Mouse (Mus musculus) gastrocnemius, adult 18-20 months (tissue): ENCODE results near the gene Kcnc1. TPM values are rescaled to one million over a fixed set of nuclear protein-coding genes. Genes with fewer than 3 reads are reported as not detected.

ENCODE experiments used
- DNase-seq: peaks from one replicate; pipeline ENCODE4 v3.0.0; 2021; ENCODE audit warnings: low spot score
- total RNA-seq, 2 experiments: library from RNA; stranded (reverse); gene quantifications; 2 replicates each; pipeline ENCODE4 v1.2.3; 2021

The Kcnc1 gene
- total RNA-seq, 2 experiments from 2014 or later = 59.0 to 67.2 TPM

- no peak for DNase-seq
Observed at GRCm38 (mm10) chr7:46471054-46471737, 74.9 kb downstream of the Kcnc1 start.

DNA sequence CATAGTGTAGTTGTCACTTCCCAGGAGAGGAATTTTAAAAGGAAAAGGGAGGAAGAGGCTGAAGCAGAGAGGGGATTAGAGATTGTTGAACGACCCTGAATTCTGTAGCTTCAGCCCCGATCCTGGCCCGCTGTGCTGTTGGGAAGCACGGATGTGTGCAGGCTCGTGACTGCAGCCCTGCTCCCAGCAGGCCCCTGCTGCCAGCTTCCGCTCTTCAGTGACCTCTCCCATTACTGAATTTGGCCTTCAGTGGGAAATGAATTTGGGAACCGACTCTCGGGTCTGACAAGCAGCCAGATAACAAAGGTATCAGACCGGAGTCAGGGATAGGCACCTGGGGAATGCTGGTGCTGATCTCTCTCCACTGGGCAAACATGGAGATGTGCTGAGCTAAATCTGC is 76.8 kb downstream of the Kcnc1 start:
- DNase-seq = no peak

GRCm38 (mm10) chr7:46475464-46475863 is 79.2 kb downstream of the Kcnc1 start:
- DNase-seq = no peak

DNA sequence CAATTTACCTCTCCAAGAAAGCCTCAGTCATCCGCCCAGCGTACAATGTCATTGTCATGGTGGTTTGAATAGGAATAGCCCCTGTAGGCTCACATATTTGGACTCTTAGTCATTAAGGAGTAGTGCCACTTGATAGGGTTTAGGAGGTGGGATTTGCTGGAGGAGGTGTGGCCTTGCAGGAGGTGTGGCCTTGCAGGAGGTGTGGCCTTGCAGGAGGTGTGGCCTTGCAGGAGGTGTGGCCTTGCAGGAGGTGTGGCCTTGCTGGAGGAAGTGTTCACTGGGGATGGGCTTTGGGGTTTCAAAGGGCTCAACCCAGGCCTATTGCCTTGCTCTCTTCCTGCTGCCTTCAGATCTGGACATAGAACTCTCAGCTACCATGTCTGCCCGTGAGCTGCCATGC is 81.2 kb downstream of the Kcnc1 start:
- no peak for DNase-seq

DNA sequence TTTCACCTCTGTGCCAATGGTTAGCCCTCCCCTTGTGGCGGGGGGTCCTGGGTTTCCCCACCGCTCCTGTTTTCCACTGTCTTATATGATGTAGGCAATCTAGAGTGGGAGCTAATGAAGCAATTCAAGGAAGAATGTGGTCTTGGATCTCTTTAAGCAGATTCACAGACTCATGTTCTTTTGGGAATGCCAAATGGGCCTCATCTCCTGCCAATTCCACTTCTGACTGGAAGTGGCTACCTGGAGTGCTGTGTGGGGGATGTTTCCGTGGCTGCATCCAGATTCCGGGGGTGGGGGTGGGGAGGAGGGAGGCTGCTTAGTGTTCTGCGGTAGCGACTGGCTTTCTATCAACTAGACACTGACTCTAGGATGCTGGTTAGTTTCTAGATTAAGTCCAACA is 83.5 kb downstream of the Kcnc1 start:
- DNase-seq = no peak

- DNase-seq = peak; percentile 70
Observed at GRCm38 (mm10) chr7:46482099-46482531, 85.8 kb downstream of the Kcnc1 start.

DNA sequence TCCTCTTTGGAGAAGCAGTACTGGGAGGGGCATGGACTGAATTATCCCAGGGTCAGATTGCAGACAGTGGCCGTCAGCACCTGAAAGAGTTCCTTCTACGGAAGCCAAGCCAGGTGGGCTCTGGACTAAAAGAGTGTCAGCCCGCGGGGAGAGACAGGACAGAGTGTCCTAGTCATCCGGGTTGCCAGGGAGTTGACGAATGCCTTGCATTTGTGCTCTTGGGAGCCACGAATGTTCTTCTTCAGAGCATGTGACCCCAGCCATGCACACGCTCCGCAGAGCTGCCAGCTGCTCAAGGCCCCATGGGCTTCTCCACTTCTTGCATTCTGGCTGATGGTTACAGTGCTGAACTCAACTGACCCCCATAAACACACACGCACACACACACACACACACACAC is 86.8 kb downstream of the Kcnc1 start:
- DNase-seq = peak; percentile 56

DNA sequence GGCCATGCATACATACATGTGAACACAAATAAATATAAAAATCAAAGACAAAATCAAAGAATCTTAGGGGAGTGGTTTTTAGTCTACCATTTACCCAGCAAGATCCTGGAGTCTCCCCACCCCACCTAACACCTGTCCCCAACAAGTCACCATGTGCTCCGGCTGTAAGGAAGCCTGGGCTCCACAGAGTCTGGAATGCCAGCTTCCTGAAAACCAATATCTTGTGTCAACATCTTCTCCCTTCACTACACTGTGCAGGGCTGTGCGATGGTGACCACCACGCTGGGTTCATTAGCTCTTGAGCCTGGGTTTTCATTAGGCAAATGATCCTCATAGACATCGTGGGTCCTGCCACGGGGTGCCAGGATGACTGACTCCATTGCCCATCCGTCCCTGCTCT is 87.9 kb downstream of the Kcnc1 start:
- no peak for DNase-seq

DNA sequence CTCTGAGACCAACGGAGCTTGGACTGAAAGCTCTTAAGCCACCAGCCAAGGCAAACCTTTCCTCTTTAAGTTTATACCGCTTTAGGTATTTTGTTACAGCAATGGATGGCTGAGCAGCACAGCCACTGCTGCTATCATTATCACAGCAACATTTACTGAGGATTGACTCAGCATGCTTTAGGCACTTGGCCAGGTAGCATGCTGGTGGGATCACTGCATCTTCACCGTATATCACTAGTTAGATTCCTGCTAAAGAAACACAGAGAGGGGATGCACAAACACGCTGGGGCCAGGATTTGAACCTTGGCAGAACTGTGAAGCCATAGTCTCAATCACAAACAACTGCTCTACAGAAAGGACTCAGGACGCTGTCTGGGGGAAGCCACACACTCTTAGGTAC is 90.5 kb downstream of the Kcnc1 start:
- no peak for DNase-seq

DNA sequence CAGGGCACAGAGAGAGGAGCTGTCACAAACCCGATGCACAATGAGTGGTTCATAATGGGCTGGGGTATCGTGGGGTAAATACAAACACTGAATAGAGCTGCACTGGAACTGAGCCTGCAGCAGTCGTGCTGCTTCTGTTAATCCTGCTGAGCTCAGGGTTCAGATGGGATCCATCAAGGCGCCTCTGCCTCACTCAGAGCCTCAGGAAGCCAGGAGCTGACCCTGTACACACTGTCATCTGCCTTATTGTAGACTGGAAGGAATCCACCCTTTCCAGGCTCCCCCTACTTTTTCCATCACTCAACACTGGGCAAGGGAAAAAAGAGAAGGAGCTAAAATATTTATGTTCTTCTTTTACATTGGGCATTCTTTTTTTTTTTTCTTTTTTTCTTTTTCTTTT is 91.1 kb downstream of the Kcnc1 start:
- DNase-seq = no peak

Other genes with a start within 250 kb of the Kcnc1 start
- gene Abcc8, start 216.5 kb upstream of the Kcnc1 start, total RNA-seq = 1 to 10 TPM; 3.3 to 5.9 TPM
- 10 to 100 TPM in 1 of 2 experiments, 1 to 10 TPM in 1; 9.5 to 11.0 TPM for gene Ush1c, start 158.0 kb upstream of the Kcnc1 start, total RNA-seq
- gene Otog, start 155.5 kb upstream of the Kcnc1 start, total RNA-seq = under 1 TPM; 0.32 to 0.43 TPM
- 10 to 100 TPM; 14.9 to 15.5 TPM for gene Myod1, start 20.0 kb upstream of the Kcnc1 start, total RNA-seq
- gene Sergef, start 243.3 kb downstream of the Kcnc1 start, total RNA-seq = 1 to 10 TPM; 3.9 to 4.3 TPM